Mouse (Mus musculus) hematopoietic stem cell, adult 5-6 weeks (primary cell): ENCODE results near the gene Gmpr2. TPM values are rescaled to one million over a fixed set of nuclear protein-coding genes. Genes with fewer than 3 reads are reported as not detected.

Experiments
- ATAC-seq, 2 experiments: fragments of 125-278 bp in 1 of 2; replicated peaks in 1 of 2; 2 replicates each; pipeline ENCODE4 v1.8.0; 2016 to 2017; ENCODE audit warnings: inconsistent platforms in 2 of 2, mild to moderate bottlenecking in 2 of 2, moderate number of reproducible peaks in 2 of 2, low read depth in 1 of 2, moderate TSS enrichment in 1 of 2; ENCODE audit not compliant: low FRiP score in 2 of 2, poor library complexity in 2 of 2, severe bottlenecking in 2 of 2, insufficient read depth in 1 of 2, low TSS enrichment in 1 of 2
- total RNA-seq: library from RNA; stranded (forward); fragments of 172-1452, 232-1000 nt; gene quantifications from 2 replicates; pipeline ENCODE4 v1.2.3, GENCODE M21; 2017

Gene Gmpr2
- total RNA-seq, 1 experiment from 2014 or later: 30.7 TPM

DNA sequence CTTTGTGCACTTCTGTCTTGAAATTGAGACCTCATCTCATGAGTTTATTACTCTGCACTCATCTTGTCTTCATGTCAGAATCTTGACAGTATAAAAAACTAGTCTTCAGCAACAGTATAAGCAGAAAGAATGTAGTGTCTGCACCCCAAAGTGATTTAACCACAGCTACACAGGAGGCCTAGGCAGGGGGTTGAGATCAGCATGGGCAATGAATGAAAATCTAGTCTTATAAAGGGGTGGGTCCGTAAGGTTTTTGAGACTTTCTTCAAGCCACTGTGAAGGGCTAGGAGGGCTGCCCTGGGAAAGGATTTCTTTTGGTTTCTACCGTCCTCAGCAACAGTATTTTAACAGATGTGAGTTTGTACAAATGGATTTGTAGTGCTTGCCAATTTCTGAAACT is 11.1 kb upstream of the Gmpr2 start:
- 0 out of 4 replicates have a peak, but pooled peaks of 1 of the 2 experiments have one; percentile 8 for ATAC-seq

DNA sequence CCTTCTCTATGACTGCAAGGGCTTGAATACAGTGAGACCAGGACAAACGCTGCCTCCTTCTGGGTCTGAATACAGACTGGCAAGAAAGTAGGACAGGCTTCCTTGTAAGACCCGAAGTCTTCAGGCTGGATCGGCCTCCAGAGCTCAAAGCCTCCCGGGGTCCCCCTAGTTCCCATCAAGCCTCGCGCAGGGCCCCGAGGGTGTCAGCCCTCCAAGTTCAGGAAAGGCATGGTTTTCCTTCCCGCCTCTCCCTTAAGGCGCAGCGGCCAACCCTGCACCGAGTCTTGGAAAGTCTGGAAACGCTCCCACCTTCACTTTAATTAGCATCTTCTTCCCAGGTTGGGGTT is 282 bp upstream of the Gmpr2 start:
- peak in 1 of 2 experiments; percentile 19; a peak in 1 of 4 replicates for ATAC-seq

DNA sequence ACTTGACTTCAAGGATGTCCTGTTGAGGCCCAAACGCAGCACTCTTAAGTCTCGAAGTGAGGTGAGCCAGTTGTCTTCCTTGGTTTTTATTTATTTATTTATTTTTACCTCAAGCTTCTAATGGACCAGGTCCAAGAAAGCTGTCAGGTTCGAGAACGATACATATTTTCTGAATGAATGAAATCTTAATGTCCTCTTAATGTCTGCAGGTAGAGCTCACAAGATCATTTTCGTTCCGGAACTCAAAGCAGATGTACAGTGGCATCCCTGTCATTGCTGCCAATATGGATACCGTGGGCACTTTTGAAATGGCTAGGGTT is 960 bp downstream of the Gmpr2 start:
- ATAC-seq: no peak

DNA sequence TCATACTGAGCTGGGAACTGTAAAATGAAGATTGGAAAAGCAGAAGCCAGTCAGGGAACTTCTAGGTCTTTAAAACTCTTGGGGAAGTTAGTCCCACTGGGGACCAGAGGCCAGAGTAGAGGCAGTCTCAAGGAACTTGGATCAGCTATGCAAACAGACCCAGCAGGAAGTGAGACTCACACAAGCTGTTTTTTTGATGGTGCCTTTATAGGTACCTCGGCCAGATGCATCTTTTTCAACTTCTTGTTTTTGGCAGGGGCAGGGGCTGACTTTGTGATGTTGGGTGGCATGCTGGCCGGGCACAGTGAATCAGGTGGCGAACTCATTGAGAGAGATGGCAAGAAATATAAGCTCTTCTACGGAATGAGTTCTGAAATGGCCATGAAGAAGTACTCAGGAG is 5.9 kb downstream of the Gmpr2 start:
- no peak for ATAC-seq

DNA sequence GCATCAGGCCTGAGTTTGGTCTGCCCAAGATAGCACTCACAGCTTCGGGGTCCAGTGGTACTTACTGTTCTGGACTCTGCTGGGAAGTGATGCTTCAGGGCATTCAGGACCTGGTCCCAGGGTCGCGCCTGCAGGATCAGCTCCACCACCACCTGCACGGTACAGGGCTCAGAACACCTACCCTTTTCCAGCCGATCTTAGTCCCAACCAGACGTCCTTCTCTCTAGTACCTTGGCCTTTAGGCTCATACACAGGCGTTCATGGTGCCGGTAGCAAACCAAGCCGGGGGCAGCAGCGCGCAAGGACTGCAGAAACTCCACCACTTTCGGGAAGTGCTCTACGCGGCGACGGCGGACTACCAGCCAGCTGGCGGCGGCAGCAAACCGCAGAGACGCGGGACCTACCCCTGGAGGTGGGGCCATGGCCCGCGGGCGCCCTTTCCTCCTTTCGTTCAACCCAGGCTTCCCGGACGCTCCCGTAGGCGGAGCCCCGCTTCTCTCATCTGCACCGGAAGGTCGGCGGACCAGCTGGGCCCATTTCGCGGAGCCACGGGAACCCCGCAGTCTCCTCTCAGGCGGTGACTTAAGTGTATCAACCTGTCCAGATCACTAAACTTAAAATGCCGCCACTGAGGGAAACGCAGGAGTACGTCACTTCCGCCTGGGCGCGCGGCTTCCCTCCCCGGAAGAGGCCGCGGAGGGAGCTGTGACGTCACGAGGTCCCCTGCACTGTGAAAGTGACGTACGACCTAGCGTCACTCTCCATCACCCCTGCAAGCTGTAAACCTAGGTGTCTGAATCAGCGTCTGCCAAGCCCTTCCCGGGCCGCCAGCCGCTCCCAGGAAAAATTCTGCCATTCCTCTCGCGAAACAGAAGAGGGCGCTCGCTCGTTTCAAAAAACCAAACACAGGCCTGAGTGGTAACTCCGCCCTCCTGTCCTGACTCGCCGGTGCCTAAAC is 9.7 kb downstream of the Gmpr2 start, which contains the start of gene Tinf2:
Gene Tinf2, minus strand, starts transcription at position 661 of the 958 bp plus-strand sequence.
- ATAC-seq: peak; percentile 90 to 94

DNA sequence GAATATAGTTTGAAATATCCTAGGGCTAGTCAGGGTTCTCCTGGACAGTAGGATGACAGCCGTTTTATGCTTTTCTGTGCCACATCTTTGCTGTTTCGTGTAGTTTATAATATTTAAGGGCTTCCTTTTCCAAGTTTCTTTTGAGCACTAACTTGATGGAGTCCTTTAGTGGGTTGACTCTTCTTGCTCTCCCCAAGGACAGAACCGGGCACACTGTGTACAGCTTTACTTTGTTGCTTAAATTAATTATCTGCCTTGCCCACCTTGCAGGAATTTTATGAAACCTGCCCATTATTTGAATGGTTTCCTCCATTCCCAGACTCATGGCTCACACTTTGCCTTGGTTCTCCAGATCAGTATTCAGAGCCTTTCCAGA is 10.4 kb downstream of the Gmpr2 start:
- no peak for ATAC-seq

DNA sequence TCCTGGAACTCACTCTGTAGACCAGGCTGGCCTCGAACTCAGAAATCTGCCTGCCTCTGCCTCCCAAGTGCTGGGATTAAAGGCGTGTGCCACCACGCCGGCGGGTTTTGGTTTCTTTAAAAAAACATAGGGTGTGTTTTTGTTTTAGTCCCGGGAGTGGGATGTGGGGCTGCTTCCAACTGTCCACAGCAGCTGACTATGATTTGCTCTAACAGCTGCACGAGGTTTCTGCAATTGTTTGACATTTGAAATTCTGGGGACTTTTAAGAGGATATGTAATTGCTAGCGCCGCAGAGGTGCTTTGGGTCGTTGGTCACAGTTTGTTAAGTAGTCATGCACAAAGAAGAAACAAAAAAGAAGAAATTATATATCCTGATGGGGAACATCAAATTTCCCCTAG is 17.7 kb downstream of the Gmpr2 start:
- no peak for ATAC-seq

DNA sequence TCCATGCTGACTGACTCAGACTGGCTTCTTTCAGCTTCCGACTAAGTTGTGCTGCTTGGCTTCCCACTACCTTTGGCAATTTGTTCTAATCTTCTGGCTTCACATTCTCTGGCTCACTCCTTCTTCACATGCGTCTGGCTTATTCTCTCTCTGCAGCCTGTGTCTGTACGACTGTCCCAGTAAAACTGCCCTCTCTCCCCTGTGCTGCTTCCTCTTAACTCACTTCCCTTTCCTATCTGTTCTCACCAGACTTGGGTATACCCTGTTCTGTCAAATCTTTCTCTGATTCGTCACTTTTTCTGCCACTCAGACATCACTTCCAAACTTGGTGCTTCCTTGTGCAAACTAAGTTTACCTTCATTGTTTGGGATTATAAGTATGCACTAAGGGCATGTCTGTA is 25.5 kb downstream of the Gmpr2 start:
- no peak for ATAC-seq

DNA sequence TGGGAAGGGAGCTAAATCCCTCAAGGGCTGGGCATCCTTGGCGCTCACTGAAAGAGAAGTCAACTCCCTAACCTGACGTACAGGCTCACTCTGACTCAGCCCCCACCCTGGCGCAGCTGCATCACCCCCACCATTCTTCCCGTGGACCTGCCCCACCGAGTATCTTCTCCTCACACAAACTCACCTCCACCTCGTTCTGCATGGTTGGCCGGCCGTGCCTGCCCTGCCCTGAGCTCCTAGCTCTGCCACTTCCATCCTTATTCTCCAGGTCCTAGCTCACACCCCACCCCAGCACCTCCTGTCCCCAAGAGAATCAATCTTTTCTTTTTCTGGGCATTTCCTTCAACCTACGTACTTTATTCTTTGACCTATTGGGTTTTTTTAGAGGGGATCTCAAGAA is 29.4 kb downstream of the Gmpr2 start:
- no peak for ATAC-seq

DNA sequence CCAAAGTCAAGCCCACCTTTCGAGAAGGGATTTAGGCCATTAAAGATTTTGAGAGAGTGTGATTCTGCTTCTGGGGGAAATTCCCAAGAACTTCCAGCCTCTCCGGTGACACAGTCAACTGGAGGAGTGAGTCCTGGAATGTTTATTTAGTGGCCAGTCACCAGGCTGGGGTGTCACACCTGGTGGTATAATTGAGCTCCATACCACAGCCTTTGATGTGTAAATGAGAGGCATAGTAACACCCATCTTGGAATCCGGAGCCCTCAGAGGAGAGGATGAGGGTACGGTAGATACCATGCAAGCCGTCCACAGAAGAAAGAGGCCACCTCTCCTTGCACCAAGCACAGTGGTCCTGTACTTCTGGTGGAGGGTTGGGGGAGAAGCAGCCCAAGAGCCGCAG is 31.0 kb downstream of the Gmpr2 start:
- no peak for ATAC-seq

DNA sequence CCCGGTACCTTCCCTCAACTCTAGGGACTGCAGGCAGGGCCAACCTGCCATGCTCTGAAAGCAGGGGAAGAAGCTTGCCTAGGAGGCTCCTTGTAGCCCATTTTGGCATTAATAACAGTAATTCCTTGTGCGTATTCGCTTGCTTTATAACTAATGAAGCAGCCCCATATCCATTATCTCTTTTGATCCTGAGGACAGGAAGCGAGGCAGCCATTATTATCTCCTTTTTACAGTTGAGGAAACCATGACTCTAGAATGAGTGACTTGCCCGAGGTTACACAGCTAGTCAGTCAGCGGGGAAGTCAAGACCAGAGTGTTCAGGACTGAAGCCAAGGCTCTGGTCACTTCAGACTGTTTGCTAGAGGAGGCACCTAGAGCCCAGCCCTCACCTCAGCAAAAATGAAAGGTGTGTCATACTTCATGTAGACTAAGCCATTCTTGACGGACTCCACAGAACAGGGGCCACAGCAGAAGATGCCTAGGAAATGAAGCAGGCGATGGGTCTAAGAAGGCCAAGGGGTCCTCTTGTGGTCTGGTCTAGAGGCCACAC is 34.4 kb downstream of the Gmpr2 start:
- no peak for ATAC-seq

DNA sequence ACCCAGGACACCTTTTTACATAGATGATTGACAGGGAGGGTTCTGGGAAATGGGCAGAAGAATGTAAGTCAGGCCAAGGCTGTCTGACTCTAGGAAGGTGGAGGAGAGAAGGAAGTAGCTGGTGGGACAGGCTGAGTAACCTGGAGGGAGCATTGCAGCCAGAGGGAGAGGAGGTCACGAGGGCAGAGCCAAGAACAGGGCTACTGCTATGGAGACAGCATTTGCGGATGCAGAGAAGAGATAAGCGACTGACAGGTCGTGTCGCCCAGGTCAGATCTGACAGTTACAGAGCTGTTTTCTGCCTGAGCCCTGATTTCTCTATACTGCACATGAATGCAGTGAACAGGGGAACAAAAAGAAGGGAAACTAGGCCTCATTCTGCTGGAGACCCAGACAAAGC is 35.7 kb downstream of the Gmpr2 start:
- ATAC-seq: no peak

DNA sequence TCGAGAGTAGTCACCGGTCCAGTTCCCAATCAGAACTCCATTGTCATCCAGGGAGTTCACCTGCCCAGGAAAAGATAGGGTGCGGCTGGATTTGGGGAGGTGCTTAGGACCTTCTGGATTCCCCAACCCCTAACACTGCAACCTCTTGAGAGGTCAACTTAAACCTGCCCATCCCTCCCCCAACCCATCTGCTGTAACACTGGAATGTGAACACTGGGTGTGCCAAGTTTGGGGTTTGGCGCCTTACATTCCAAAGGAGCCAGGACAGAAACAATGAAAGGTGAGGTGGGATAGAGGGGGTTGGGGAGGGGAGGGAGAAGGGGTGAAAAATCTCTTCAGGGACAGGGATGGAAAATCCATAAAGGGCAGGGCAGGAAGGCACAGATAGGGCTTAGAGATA is 37.8 kb downstream of the Gmpr2 start:
- no peak for ATAC-seq

DNA sequence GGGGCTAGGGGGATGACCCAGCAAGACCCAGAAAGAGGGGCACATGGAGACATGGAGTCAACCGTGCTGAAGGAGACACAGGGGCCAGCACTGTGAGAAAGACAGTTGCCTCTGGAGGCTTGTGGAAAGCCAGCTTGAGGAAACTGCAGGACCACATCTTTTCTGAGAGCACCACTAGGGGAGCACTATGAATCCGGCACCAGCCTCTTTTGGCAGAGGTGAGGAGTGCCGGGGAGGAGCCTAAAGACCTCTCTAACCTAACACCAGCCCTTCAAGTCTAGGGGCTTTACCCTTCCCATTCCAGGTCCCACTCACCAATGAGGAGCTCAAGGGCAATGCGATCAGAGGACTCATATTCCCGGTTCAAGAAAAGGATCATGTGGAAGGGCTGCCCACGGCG is 40.0 kb downstream of the Gmpr2 start:
- ATAC-seq: no peak

DNA sequence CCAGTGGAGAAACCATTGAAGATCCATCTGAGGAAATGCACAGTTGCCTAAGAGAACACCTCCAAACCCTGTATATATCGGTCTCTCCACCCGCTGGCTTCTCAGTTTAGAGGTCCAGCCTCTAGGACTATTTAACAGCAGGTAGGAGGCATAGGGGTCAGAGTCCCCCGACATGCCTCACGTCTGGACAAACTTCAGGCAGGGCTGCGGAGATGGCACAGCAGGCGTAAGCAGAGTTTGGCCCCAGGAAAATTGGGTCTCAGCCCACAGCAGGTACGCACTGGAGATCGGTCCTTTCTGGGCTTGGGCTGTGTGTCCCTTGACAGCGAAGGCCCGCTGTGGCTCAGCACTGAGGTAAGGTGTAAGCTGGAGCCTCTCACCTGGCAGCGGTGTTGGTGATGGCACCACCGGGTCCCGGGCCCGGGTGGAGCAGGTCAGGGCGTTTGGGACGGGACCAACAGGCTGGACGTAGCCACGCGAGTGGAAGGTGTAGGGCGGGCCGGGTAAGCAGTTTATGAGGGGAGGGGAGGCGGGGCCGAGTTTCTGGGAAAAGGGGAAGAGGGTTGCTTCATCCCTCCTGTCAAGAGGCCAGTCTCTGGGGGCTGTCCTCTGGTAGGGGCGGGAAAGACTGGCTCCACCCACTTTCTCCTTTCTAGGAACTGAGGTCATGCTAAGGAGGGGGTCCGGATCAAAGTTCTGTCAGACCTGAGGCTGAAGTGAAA is 41.4 kb downstream of the Gmpr2 start:
- ATAC-seq: peak; percentile 73 to 80

DNA sequence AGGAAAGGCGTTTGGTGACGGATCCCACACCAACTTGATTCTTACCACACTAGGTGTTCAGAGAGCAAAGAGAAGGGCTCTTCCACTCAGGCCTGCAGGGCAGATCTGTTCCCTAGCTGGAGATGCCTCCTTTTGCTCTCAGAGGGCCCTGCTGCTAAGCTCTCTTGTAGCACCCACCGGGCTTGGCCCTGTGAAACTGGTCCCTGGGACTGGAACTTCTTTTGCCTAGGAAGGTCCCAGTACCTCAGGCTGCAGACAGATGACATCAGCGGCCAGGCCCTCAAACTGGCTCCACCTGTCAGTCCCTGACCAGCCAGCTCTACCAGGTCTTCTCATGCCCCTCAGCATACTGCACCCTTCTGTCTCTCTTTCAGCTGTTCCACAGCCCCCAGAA is 42.0 kb downstream of the Gmpr2 start, which contains the start of gene Tgm1:
Gene Tgm1, minus strand, starts transcription at position 198 of the 394 bp plus-strand sequence.
- no peak for ATAC-seq

DNA sequence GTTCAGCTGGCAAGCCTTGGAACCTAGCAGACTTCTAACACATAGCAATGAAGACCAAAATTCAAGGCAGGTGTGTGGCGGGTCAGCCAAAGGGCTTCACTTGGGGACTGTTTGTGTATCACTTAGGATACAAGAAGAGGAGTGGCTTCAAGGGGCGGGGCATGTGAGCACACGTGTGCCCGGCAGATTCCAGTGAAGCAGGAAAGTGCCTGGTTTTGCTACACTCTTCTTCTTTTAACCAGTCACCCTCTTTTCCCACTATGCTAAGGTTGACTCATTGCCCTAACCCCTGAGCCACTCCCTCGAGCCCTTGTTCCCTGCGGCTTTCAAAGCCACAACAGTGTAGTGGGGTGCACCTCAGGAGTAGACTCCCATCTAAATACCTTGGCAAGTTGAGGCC is 43.2 kb downstream of the Gmpr2 start:
- ATAC-seq: no peak

DNA sequence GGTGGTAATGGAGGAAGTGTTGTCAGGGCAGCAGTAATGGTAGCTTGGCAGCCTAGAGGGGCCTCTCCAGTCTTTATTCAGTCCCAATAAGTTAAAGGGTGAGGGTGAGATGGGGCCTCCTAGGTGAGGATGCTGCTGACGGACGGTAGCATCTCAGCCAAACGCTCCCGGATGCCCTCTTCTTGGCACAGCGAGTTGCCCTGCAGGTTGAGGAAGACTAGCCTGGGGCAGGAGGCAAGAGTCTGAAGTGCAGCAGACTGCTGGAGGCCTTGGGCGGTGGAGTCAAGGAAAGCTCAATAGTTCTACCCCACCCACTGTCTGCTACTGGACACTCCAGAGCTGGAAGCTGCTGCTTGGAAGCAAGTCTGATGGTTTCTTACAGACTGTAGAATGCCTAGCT is 44.5 kb downstream of the Gmpr2 start:
- no peak for ATAC-seq
